ENCODE assay signal across 26 mouse cellular contexts in the genomic region with DNA sequence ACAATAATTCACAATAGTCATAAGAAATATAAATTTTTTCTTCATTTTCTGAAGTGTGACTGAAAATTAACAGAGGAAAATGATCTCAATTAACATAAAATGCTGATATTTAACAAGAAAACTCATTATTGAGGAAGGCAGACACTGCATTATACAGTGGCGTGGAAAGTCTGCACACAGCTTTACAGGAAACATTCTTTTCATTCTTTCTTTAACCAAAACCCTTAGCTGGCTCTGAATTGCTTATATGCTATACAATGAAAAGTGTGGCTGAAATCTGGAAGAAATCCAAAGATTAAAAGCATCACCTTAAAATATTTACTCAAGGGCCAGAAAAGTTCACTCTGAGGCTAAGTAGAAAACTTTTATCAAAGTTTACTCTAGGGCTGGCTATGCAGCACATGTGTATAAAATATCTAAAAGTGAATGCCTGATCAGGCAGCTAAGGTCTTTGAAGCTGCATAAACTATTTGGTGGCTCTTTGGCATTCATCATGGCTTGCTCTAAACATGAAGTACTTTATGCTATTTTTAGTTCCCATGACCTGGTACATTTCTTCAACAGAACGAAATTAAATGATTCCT. TPM values are rescaled to one million over a fixed set of nuclear protein-coding genes. Genes with fewer than 3 reads are reported as not detected.
DNase-seq lines count a peak whose midpoint lies in the region; ATAC-seq and TF ChIP-seq lines count a peak whose summit lies in the region.
"Had no signal": no experiment of that assay in that cellular context is flagged by ENCODE, and none has a peak within 500 bp of the region (broad histone marks: within the 10 kb centered on the region; RNA-seq: fewer than 3 reads in every experiment).

No protein-coding gene starts in this region.

- ATAC-seq in heart, embryonic 14.5 days (ENCODE audit: insufficient number of reproducible peaks, insufficient read depth, low FRiP score, low read depth) = no peak
- ATAC-seq in limb, embryonic 13.5 days (ENCODE audit: low FRiP score, low read depth) = peak; percentile 73; the same call in 1 of the 2 replicates
- peak; percentile 69; the same call in 1 of the 2 replicates for ATAC-seq in stomach, embryonic 14.5 days (ENCODE audit: insufficient number of reproducible peaks, insufficient read depth, low FRiP score, low read depth)
- ATAC-seq in stomach, postnatal 0 days (ENCODE audit: low FRiP score, low TSS enrichment) = no peak
- ATAC-seq: CD4-positive, CD25-positive, alpha-beta regulatory T cell, adult 4 months; forebrain, embryonic 15.5 days; midbrain, embryonic 13.5 days had no signal

- no peaks in the 10 kb centered on the region for H3K9me3 ChIP-seq in heart, embryonic 14.5 days (ENCODE audit: control insufficient read depth, low read length)
- no peaks in the 10 kb centered on the region for H3K9me3 ChIP-seq in limb, embryonic 13.5 days
- H3K9me3 ChIP-seq in limb, embryonic 10.5 days (replicated peaks) = no peaks in the 10 kb centered on the region
- no peaks in the 10 kb centered on the region for H3K9me3 ChIP-seq in stomach, embryonic 14.5 days (ENCODE audit: control insufficient read depth, low read depth, low read length)
- no peaks in the 10 kb centered on the region for H3K9me3 ChIP-seq in stomach, postnatal 0 days (ENCODE audit: control insufficient read depth, low read length)
- H3K9me3 ChIP-seq: embryonic facial prominence, embryonic 12.5 days; forebrain, embryonic 10.5 days; forebrain, embryonic 15.5 days; hindbrain, embryonic 13.5 days; midbrain, embryonic 13.5 days had no signal

- H3K36me3 ChIP-seq in heart, embryonic 14.5 days (ENCODE audit: control insufficient read depth, insufficient read depth, low read length) = no peaks in the 10 kb centered on the region
- no peaks in the 10 kb centered on the region for H3K36me3 ChIP-seq in limb, embryonic 13.5 days
- no peaks in the 10 kb centered on the region for H3K36me3 ChIP-seq in limb, embryonic 10.5 days
- no peaks in the 10 kb centered on the region for H3K36me3 ChIP-seq in stomach, embryonic 14.5 days (ENCODE audit: control insufficient read depth, insufficient read depth, low read length)
- no peaks in the 10 kb centered on the region for H3K36me3 ChIP-seq in stomach, postnatal 0 days (ENCODE audit: control insufficient read depth, insufficient read depth, low read length)
- H3K36me3 ChIP-seq: embryonic facial prominence, embryonic 12.5 days; forebrain, embryonic 10.5 days; forebrain, embryonic 15.5 days; hindbrain, embryonic 13.5 days; midbrain, embryonic 13.5 days had no signal

- WGBS in heart, embryonic 14.5 days = 21% methylated on average over 2 of the region's 2 CpGs
- WGBS in limb, embryonic 13.5 days = 24% methylated on average over 2 of the region's 2 CpGs
- WGBS in limb, embryonic 10.5 days = 81% methylated on average over 2 of the region's 2 CpGs
- 9% methylated on average over 2 of the region's 2 CpGs for WGBS in stomach, embryonic 14.5 days
- WGBS in stomach, postnatal 0 days = 10% methylated on average over 2 of the region's 2 CpGs

- H3K4me1 ChIP-seq in heart, embryonic 14.5 days (ENCODE audit: control insufficient read depth in 2 of 2, insufficient read depth in 2 of 2, low read length in 2 of 2) = peaks cover 0 to 4% of the 10 kb centered on the region in 2 experiments; a peak in 2 of 4 replicates
- peaks cover 12% of the 10 kb centered on the region for H3K4me1 ChIP-seq in limb, embryonic 13.5 days
- no peaks in the 10 kb centered on the region for H3K4me1 ChIP-seq in limb, embryonic 10.5 days
- H3K4me1 ChIP-seq in stomach, embryonic 14.5 days (ENCODE audit: control insufficient read depth, insufficient read depth, low read length) = peaks cover 11% of the 10 kb centered on the region; the same call in 1 of the 2 replicates
- no peaks in the 10 kb centered on the region for H3K4me1 ChIP-seq in stomach, postnatal 0 days (replicated peaks; ENCODE audit: control insufficient read depth, insufficient read depth)
- H3K4me1 ChIP-seq: embryonic facial prominence, embryonic 12.5 days; forebrain, embryonic 10.5 days; forebrain, embryonic 15.5 days; hindbrain, embryonic 13.5 days; midbrain, embryonic 13.5 days had no signal

- no peak for DNase-seq in heart, adult 18-20 months
- DNase-seq in limb, embryonic 10.5 days (ENCODE audit: low spot score) = no peak
- DNase-seq in stomach, postnatal 0 days (ENCODE audit: low spot score) = no peak
- no peak for DNase-seq in urinary bladder, adult 18-20 months (ENCODE audit: low spot score in 2 of 2)
- DNase-seq: adrenal gland, postnatal 14 days; cerebellum, adult 11 months; cerebellum, adult 9-10 months; cerebellum, postnatal 36 days; gastrocnemius, postnatal 25 days; heart, postnatal 14 days; kidney, adult 2 months; layer of hippocampus, adult 9-11 months; thymus, adult 18-20 months; thymus, postnatal 25 days had no signal

- H3K27ac ChIP-seq in heart, embryonic 14.5 days (replicated peaks in 1 of 2; ENCODE audit: control insufficient read depth in 1 of 2, insufficient read depth in 1 of 2, low read depth in 2 of 2, low read length in 2 of 2) = peak overlapping the region in 1 of 2 experiments; percentile 37; a peak in 1 of 4 replicates
- H3K27ac ChIP-seq in limb, embryonic 13.5 days = no peak overlapping the region
- no peak overlapping the region for H3K27ac ChIP-seq in limb, embryonic 10.5 days
- H3K27ac ChIP-seq in stomach, embryonic 14.5 days (ENCODE audit: low read length) = no peak overlapping the region
- H3K27ac ChIP-seq in stomach, postnatal 0 days (replicated peaks) = no peak overlapping the region
- H3K27ac ChIP-seq: embryonic facial prominence, embryonic 12.5 days; forebrain, embryonic 10.5 days; forebrain, embryonic 15.5 days; hindbrain, embryonic 13.5 days; macrophage; midbrain, embryonic 13.5 days had no signal

- TF ChIP-seq CTCF in stomach, postnatal 0 days (IDR thresholded peaks at IDR 0.05; ENCODE audit: low read depth) = no peak

- H3K4me3 ChIP-seq in heart, embryonic 14.5 days (ENCODE audit: control insufficient read depth in 1 of 2, insufficient read depth in 1 of 2, low read depth in 1 of 2, low read length in 2 of 2) = no peak overlapping the region
- H3K4me3 ChIP-seq in limb, embryonic 13.5 days = no peak overlapping the region
- H3K4me3 ChIP-seq in limb, embryonic 10.5 days = no peak overlapping the region
- H3K4me3 ChIP-seq in stomach, embryonic 14.5 days (ENCODE audit: low read depth, low read length) = no peak overlapping the region
- H3K4me3 ChIP-seq in stomach, postnatal 0 days (ENCODE audit: low read depth, low read length) = no peak overlapping the region
- H3K4me3 ChIP-seq: embryonic facial prominence, embryonic 12.5 days; forebrain, embryonic 10.5 days; forebrain, embryonic 15.5 days; hindbrain, embryonic 13.5 days; midbrain, embryonic 13.5 days had no signal

- no peaks in the 10 kb centered on the region for H3K27me3 ChIP-seq in heart, embryonic 14.5 days (ENCODE audit: control insufficient read depth, insufficient read depth, low read length)
- no peaks in the 10 kb centered on the region for H3K27me3 ChIP-seq in limb, embryonic 13.5 days
- no peaks in the 10 kb centered on the region for H3K27me3 ChIP-seq in limb, embryonic 10.5 days (ENCODE audit: low read depth, poor library complexity, severe bottlenecking)
- no peaks in the 10 kb centered on the region for H3K27me3 ChIP-seq in stomach, embryonic 14.5 days (ENCODE audit: control insufficient read depth, insufficient read depth, low read length)
- H3K27me3 ChIP-seq in stomach, postnatal 0 days (ENCODE audit: control insufficient read depth, insufficient read depth, low read length) = no peaks in the 10 kb centered on the region
- H3K27me3 ChIP-seq: embryonic facial prominence, embryonic 12.5 days; forebrain, embryonic 15.5 days; hindbrain, embryonic 13.5 days; midbrain, embryonic 13.5 days had no signal

- 0 out of 2 replicates have a peak overlapping the region, but pooled peaks have one; percentile 6 for H3K4me2 ChIP-seq in heart, embryonic 14.5 days (ENCODE audit: low read length)
- H3K4me2 ChIP-seq in limb, embryonic 13.5 days (replicated peaks) = no peak overlapping the region
- H3K4me2 ChIP-seq in stomach, embryonic 14.5 days (replicated peaks; ENCODE audit: low read depth, low read length) = no peak overlapping the region
- no peak overlapping the region for H3K4me2 ChIP-seq in stomach, postnatal 0 days (replicated peaks; ENCODE audit: low read depth)
- H3K4me2 ChIP-seq: embryonic facial prominence, embryonic 12.5 days; forebrain, embryonic 15.5 days; hindbrain, embryonic 13.5 days; liver, embryonic 11.5 days; midbrain, embryonic 13.5 days had no signal

- TF ChIP-seq EP300 in stomach, postnatal 0 days (optimal IDR thresholded peaks at IDR 0.05) = no peak

- H3K9ac ChIP-seq in heart, embryonic 14.5 days (ENCODE audit: low read length) = no peak overlapping the region
- H3K9ac ChIP-seq in limb, embryonic 13.5 days = no peak overlapping the region
- H3K9ac ChIP-seq in stomach, embryonic 14.5 days (replicated peaks; ENCODE audit: low read depth, low read length) = no peak overlapping the region
- no peak overlapping the region for H3K9ac ChIP-seq in stomach, postnatal 0 days (ENCODE audit: low read length)
- H3K9ac ChIP-seq: embryonic facial prominence, embryonic 12.5 days; forebrain, embryonic 15.5 days; hindbrain, embryonic 13.5 days; midbrain, embryonic 13.5 days had no signal

RNA-seq across cellular contexts. Expression of a gene that starts 9.5 kb away (rescaled TPM):
- 5.8 and 6.3 TPM in 2 replicates for polyA plus RNA-seq in heart, embryonic 14.5 days (2014; fragmentation: Nextera tagmentation; extraction: Ambion mirVana)
- 1 to 10 TPM; 1.2 to 1.5 TPM for total RNA-seq in heart, adult 18-20 months (2021)
- polyA plus RNA-seq in limb, embryonic 13.5 days (2015; fragmentation: Nextera tagmentation; extraction: Ambion mirVana) = 9.4 and 9.9 TPM in 2 replicates
- 5.7 and 6.5 TPM in 2 replicates for polyA plus RNA-seq in limb, embryonic 10.5 days (2016; fragmentation: Nextera tagmentation; extraction: Ambion mirVana)
- 9.8 and 11.3 TPM in 2 replicates for polyA plus RNA-seq in stomach, embryonic 14.5 days (2014; fragmentation: Nextera tagmentation; extraction: Ambion mirVana)
- 4.7 and 5.5 TPM in 2 replicates for polyA plus RNA-seq in stomach, postnatal 0 days (2015; fragmentation: Nextera tagmentation; extraction: Ambion mirVana)
- total RNA-seq: monocyte, adult 5-6 weeks had no signal

Comparison
In these comparisons a context has a peak if more than half of its experiments do, and no peak if none do; other contexts are left out.
1. ATAC-seq: peak in limb, embryonic 13.5 days (single experiment) and stomach, embryonic 14.5 days (single experiment); none in heart, embryonic 14.5 days (single experiment) and stomach, postnatal 0 days (single experiment).